Mouse (Mus musculus): Measurements from ENCODE around the gene Pdk2. TPM values are rescaled to one million over a fixed set of nuclear protein-coding genes. Genes with fewer than 3 reads are reported as not detected.

The Pdk2 gene
- polyA plus RNA-seq, 1 experiment, result 167 TPM

- no peak overlapping the region for H3K27ac ChIP-seq (ENCODE audit: insufficient read depth, low read depth, low read length)
These were observed 2.5 kb upstream of the Pdk2 start for GRCm38 (mm10) chr11:95043608-95044007.

GRCm38 (mm10) chr11:95043060-95043459 is 1.9 kb upstream of the Pdk2 start:
- Histone ChIP-seq H3K4me3 (ENCODE audit: low read depth, low read length) (no peak overlapping the region), H3K27me3 (ENCODE audit: control insufficient read depth, insufficient read depth, low read length) (no peaks in the 10 kb centered on the region), H3K4me1 (ENCODE audit: control insufficient read depth, insufficient read depth, insufficient read length, low read length) (peaks cover 24% of the 10 kb centered on the region), H3K36me3 (ENCODE audit: control insufficient read depth, insufficient read depth, low read length) (peaks cover 33% of the 10 kb centered on the region), H3K27ac (ENCODE audit: insufficient read depth, low read depth, low read length) (no peak overlapping the region)
- TF ChIP-seq CTCF (IDR thresholded peaks at IDR 0.05; ENCODE audit: extremely low read depth, insufficient read length, insufficient replicate concordance, low read depth, low read length), result no peak
- WGBS, result 91% methylated on average over 4 of the region's 4 CpGs

More at GRCm38 (mm10) chr11:95043608-95044007, 2.5 kb upstream of the Pdk2 start:
- TF ChIP-seq CTCF (IDR thresholded peaks at IDR 0.05; ENCODE audit: extremely low read depth, insufficient read length, insufficient replicate concordance, low read depth, low read length) (no peak), POLR2A (IDR thresholded peaks at IDR 0.05; ENCODE audit: low read depth, low read length) (no peak)
- Histone ChIP-seq H3K27me3 (ENCODE audit: control insufficient read depth, insufficient read depth, low read length) (no peaks in the 10 kb centered on the region), H3K4me3 (ENCODE audit: low read depth, low read length) (no peak overlapping the region), H3K4me1 (ENCODE audit: control insufficient read depth, insufficient read depth, insufficient read length, low read length) (peaks cover 19% of the 10 kb centered on the region), H3K36me3 (ENCODE audit: control insufficient read depth, insufficient read depth, low read length) (peaks cover 31% of the 10 kb centered on the region)
- 79% methylated on average over 7 of the region's 7 CpGs for WGBS

GRCm38 (mm10) chr11:95042096-95042495 is 942 bp upstream of the Pdk2 start:
- Histone ChIP-seq H3K27ac (ENCODE audit: insufficient read depth, low read depth, low read length) (peak overlapping the region; percentile 78), H3K36me3 (ENCODE audit: control insufficient read depth, insufficient read depth, low read length) (peaks cover 39% of the 10 kb centered on the region), H3K4me3 (ENCODE audit: low read depth, low read length) (peak overlapping the region; percentile 49), H3K27me3 (ENCODE audit: control insufficient read depth, insufficient read depth, low read length) (no peaks in the 10 kb centered on the region), H3K4me1 (ENCODE audit: control insufficient read depth, insufficient read depth, insufficient read length, low read length) (peaks cover 24% of the 10 kb centered on the region)
- TF ChIP-seq POLR2A (IDR thresholded peaks at IDR 0.05; ENCODE audit: low read depth, low read length) (peak; percentile 48; the same call in 1 of the 2 replicates), CTCF (IDR thresholded peaks at IDR 0.05; ENCODE audit: extremely low read depth, insufficient read length, insufficient replicate concordance, low read depth, low read length) (peak; percentile 65; the same call in 1 of the 2 replicates)
- WGBS, result 2% methylated on average over 11 of the region's 11 CpGs

- Histone ChIP-seq H3K4me3 (ENCODE audit: low read depth, low read length) (peak overlapping the region; percentile 70), H3K27ac (ENCODE audit: insufficient read depth, low read depth, low read length) (peak overlapping the region; percentile 92), H3K36me3 (ENCODE audit: control insufficient read depth, insufficient read depth, low read length) (peaks cover 40% of the 10 kb centered on the region), H3K27me3 (ENCODE audit: control insufficient read depth, insufficient read depth, low read length) (no peaks in the 10 kb centered on the region), H3K4me1 (ENCODE audit: control insufficient read depth, insufficient read depth, insufficient read length, low read length) (peaks cover 23% of the 10 kb centered on the region)
- under 1% methylated on average over 20 of the region's 20 CpGs for WGBS
- TF ChIP-seq CTCF (IDR thresholded peaks at IDR 0.05; ENCODE audit: extremely low read depth, insufficient read length, insufficient replicate concordance, low read depth, low read length), result no peak
- TF ChIP-seq POLR2A (IDR thresholded peaks at IDR 0.05; ENCODE audit: low read depth, low read length), result peak; percentile 57; the same call in 1 of the 2 replicates
These were observed 539 bp downstream of the Pdk2 start for GRCm38 (mm10) chr11:95040491-95041138.

- no peaks in the 10 kb centered on the region for H3K27me3 ChIP-seq (ENCODE audit: control insufficient read depth, insufficient read depth, low read length)
- H3K4me1 ChIP-seq (ENCODE audit: control insufficient read depth, insufficient read depth, insufficient read length, low read length), result peaks cover 20% of the 10 kb centered on the region
- peaks cover 37% of the 10 kb centered on the region for H3K36me3 ChIP-seq (ENCODE audit: control insufficient read depth, insufficient read depth, low read length)
- 61% methylated on average over 4 of the region's 4 CpGs for WGBS
- TF ChIP-seq CTCF (IDR thresholded peaks at IDR 0.05; ENCODE audit: extremely low read depth, insufficient read length, insufficient replicate concordance, low read depth, low read length) (no peak), POLR2A (IDR thresholded peaks at IDR 0.05; ENCODE audit: low read depth, low read length) (no peak)
- peak overlapping the region; percentile 92 for H3K27ac ChIP-seq (ENCODE audit: insufficient read depth, low read depth, low read length)
- H3K4me3 ChIP-seq (ENCODE audit: low read depth, low read length), result peak overlapping the region; percentile 70
These were observed 1.4 kb downstream of the Pdk2 start for GRCm38 (mm10) chr11:95039766-95040165.

- peaks cover 20% of the 10 kb centered on the region for H3K4me1 ChIP-seq (ENCODE audit: control insufficient read depth, insufficient read depth, insufficient read length, low read length)
- TF ChIP-seq POLR2A (IDR thresholded peaks at IDR 0.05; ENCODE audit: low read depth, low read length) (no peak), CTCF (IDR thresholded peaks at IDR 0.05; ENCODE audit: extremely low read depth, insufficient read length, insufficient replicate concordance, low read depth, low read length) (no peak)
- peak overlapping the region; percentile 19 for H3K4me3 ChIP-seq (ENCODE audit: low read depth, low read length)
- H3K27ac ChIP-seq (ENCODE audit: insufficient read depth, low read depth, low read length), result peak overlapping the region; percentile 92
- no peaks in the 10 kb centered on the region for H3K27me3 ChIP-seq (ENCODE audit: control insufficient read depth, insufficient read depth, low read length)
- peaks cover 34% of the 10 kb centered on the region for H3K36me3 ChIP-seq (ENCODE audit: control insufficient read depth, insufficient read depth, low read length)
- 62% methylated on average over 13 of the region's 13 CpGs for WGBS
These were observed 2.1 kb downstream of the Pdk2 start for GRCm38 (mm10) chr11:95038818-95039655.
